Mouse (Mus musculus): ENCODE measurements around the gene Atp6v1a.
A peak's percentile ranks its signal among the peaks of the same experiment; 100 is the strongest.

The Atp6v1a gene

GRCm38 (mm10) chr16:44138377-44138978 is 1.0 kb downstream of the Atp6v1a start:
- DNase-seq (ENCODE audit: low spot score in 2 of 2) = peak; percentile 7 to 46

GRCm38 (mm10) chr16:44136511-44137021 is 2.9 kb downstream of the Atp6v1a start:
- no peak for DNase-seq (ENCODE audit: low spot score in 2 of 2)

- no peak for DNase-seq (ENCODE audit: low spot score in 2 of 2)
Measured at GRCm38 (mm10) chr16:44133187-44133586, 6.3 kb downstream of the Atp6v1a start.

- DNase-seq (ENCODE audit: low spot score in 2 of 2) = no peak
Measured at GRCm38 (mm10) chr16:44132300-44132699, 7.2 kb downstream of the Atp6v1a start.

DNA sequence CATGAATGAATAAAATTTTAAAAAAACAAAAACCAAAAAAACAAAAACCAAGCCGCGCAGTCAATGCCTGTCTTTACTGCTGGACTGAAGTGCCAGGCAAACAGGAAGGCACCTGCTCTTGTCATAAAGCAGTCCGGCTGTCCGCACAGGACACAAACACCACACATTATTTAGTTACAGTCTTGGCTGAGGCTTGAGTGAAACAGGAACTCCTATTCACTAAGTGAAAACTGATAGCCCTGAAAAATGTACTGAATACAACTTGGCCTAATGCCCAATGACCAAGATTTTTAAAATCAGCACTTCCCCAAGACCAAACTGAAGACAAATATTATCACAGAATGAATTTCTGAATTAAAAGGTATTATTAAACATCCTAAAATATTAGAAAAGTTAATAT is 13.1 kb downstream of the Atp6v1a start:
- DNase-seq (ENCODE audit: low spot score in 2 of 2) = no peak

- DNase-seq (ENCODE audit: low spot score in 2 of 2) = no peak
Measured at GRCm38 (mm10) chr16:44125436-44125835, 14.1 kb downstream of the Atp6v1a start.

- DNase-seq (ENCODE audit: low spot score in 2 of 2) = no peak
Measured at GRCm38 (mm10) chr16:44124713-44125112, 14.8 kb downstream of the Atp6v1a start.

- DNase-seq (ENCODE audit: low spot score in 2 of 2) = no peak
Measured at GRCm38 (mm10) chr16:44123786-44124185, 15.7 kb downstream of the Atp6v1a start.

DNA sequence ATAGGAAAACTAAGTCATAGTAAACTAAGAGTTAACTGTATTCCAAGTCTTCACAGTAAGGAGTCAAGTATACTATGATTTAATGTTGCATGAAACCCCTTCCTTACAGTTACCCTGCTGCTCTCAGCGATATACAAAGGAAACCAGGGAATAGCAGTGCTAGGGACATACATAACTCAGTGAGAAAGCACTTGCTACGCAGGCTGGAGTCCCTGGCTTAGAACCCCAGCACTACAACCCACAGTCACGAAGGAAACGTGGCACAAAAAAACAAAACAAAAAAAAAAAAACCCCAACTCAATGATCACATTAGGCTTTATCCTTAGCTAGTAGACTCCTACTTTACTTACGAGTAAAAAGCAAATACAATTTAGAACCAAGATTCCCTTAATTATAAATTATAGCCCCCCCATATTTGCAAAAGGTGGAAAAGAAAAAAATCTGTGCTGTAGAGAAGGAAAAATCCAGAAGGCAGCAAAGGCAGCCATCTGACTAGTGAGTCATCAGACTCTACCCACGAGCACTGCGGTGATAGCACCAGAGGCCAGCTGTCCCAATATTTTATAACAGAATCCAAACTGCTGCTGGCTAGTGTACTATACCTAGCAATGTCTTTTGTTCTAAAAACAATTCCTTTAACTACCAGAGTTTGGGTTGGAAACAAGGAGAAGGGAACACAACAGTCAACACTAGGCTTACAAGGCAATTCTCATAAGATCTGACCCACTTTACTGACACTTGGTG is 16.4 kb downstream of the Atp6v1a start:
- no peak for DNase-seq (ENCODE audit: low spot score in 2 of 2)

DNA sequence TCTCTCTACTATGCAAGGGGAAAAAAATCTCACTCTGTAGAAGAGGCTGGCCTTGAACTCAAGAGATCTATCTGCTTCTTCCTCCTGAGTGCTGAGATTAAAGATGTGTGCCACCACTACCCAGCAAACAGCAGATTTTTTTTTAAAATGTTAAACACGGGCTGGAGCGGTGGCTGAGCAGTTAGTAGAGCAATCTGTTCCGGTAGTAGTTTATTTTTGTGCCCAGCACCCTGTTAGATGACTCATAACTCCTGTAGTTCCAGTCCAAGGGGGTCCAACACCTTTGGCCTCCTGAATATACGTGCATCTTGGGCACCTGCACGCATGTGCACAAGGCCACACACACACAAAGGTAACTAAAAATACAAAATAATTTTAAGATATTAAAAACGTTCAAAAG is 16.9 kb downstream of the Atp6v1a start:
- DNase-seq (ENCODE audit: low spot score in 2 of 2) = no peak

DNA sequence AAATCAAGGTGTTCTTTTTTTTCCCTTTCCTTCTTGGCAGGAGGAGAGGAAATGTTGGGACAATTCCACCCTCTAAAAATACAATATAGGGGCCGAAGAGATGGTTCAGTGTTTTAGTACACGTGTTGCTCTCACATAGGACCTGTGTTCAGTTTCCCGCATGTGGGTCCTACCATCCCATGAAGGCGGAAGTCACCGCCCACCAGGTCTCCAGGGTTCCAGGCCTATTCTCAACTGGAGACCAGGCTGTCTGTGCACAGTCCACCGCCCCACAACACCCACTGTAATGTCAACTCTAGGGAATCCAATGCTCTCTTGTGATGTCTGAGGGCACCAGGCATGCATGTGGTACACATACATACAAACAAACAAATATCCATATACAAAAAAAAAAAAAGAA is 17.4 kb downstream of the Atp6v1a start:
- DNase-seq (ENCODE audit: low spot score in 2 of 2) = no peak

GRCm38 (mm10) chr16:44119753-44120501 is 19.6 kb downstream of the Atp6v1a start:
- no peak for DNase-seq (ENCODE audit: low spot score in 2 of 2)

DNA sequence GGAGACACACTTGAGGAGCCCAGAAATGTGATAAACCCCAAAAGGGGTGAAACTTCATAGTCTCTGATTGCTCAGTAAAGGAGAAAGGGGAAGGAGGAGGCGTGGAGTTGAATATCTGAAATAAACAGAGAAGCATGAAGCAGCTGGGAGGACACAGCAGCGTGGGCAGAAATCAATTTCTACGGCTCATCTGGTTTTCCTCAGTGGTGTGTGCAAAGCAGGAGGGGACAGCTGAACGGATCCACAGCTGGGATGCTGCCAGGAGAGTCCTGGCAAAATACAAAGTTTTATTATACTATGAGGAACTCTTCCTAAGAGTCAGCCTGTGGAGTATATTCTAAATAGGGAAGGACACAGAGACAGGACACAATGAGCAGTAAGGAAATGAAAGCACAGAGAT is 30.5 kb downstream of the Atp6v1a start:
- DNase-seq (ENCODE audit: low spot score in 2 of 2) = no peak

DNA sequence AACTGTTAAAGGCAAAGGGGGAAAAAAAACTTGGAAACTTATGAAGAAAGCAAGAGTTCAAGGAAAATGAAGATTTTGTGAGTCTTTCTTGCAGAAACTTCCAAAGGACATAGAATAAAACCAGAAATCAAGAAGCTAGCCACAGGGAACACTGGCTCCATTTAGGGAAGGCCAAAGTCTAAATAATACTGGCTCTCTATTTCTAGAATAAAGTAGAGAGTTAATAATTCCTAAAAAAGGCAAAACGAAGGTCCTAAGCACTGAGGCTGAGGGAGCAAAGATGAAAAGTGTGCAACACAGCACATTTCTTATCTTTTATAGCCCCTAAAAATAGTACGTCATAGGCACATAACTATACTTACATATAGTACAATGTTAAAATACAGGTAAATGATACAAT is 34.3 kb downstream of the Atp6v1a start:
- no peak for DNase-seq (ENCODE audit: low spot score in 2 of 2)

GRCm38 (mm10) chr16:44103806-44104766 is 35.4 kb downstream of the Atp6v1a start:
- no peak for DNase-seq (ENCODE audit: low spot score in 2 of 2)

DNA sequence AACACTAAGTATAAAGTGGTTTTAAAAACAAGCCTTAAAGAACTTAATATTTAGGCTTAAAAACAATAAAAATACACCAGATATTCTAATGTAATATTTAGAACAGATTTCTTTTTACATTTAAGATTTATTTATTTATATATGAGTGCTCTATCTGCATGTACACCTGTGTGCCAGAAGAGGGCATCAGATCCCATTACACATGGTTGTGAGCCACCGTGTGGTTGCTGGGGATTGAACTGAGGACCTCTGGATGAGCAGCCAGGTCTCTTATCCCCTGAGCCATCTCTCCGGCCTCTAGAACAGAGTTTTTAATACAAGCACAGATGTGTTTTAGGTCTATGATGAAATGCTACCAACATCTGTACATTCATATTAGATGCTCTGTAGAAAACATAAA is 36.6 kb downstream of the Atp6v1a start:
- no peak for DNase-seq (ENCODE audit: low spot score in 2 of 2)

DNA sequence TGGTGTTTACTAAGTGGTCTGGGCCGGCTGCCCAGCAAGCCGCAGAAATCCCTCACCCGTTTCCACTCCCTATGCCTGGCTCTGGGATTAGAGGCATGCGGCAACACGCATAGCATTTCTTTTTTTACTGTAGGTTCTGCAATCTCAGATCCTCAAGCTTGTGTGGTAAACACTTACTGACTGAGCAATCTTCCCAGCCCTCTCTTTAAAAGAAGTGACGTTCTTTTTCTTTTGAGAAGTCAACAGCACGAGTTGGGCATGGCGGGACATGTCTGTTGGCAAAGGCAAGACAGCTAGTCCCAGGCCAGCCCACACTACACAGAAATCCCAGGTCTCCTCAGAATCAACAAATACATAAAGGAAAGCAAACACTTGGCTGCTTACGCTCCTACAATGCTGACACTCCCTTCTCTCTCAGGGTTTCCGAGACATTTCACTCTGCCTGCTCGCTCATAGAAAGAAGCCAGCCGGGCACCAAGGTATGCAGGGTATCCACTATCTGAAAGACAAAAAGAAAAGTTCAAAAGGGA is 38.3 kb downstream of the Atp6v1a start:
- no peak for DNase-seq (ENCODE audit: low spot score in 2 of 2)

DNA sequence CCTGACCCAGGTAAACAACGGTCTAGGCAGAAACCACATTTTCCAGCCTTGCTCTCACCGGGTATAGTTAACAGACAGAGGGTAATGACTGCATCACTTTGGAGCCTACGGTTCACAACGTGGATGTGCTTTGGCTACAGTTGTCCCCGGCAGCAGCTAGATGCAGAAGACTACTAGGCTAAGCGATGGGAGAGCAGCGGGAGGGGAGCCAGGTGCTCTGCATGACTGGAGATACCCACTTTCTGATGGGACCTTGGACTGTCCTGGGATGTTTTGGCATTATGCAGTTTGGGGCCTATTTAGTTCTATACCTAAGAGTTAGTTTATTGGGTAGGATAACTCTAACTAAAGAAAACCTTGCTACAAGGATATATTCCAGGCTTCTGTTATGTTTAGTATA is 40.1 kb downstream of the Atp6v1a start:
- no peak for DNase-seq (ENCODE audit: low spot score in 2 of 2)

DNA sequence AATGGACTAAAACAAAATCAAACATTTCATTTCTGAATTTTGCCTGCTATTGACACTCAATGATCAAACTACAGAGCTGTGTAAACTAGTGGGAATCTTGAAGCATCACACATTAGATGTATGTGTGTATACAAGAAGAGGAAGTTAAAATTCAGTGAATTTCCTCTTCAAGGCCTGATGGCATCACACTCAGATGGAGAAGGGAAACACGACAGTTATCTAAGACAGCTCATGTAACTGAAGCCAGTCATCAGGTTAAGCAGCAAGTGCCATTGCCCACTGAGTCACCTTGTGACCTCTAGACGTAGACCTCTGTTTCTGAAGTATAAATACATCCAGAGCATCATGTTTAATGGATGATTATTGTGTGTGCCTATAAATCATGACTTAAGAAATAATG is 51.9 kb downstream of the Atp6v1a start:
- DNase-seq (ENCODE audit: low spot score in 2 of 2) = no peak

DNA sequence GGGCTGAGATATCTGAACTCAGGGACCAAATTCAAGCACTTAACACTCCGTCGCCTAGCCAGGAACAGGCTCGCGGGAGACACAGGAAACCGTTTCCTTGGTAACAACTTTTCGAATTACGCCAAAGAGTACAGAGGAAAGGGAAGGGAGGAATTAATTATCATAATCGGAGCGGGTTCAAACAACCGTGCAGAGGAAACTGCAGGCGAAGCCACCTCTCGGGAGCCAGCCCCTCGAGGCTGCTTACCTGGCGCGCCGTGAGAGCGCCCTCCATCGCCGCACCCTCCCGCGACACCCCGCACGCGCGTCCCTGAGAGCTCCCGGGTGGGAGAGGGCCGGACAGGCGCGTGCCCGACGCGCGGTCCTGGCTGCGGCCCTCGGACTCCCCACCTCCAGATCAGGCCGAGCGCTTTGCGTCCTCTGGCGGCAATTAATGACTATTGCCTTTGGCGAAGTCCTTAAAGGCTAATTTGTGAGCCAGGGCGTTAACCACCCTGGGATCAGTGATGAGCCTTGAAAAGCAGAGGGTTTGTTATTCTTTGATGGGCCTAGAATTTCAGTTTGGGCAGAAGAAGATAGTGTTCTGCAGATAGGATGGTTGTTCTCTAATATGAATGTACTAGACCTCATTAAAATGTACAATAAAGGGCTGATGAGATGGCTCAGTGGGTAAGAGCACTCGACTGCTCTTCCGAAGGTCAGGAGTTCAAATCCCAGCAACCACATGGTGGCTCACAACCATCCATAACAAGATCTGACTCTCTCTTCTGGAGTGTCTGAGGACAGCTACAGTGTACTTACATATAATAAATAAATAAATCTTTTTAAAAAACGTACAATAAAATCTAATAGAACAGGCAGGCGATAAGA is 76.2 kb downstream of the Atp6v1a start, which contains the start of gene Gramd1c:
Gene Gramd1c, minus strand, starts transcription at position 321 of the 870 bp plus-strand sequence.
- DNase-seq (ENCODE audit: low spot score in 2 of 2) = peak; percentile 6 to 27

Data from thymus, postnatal 10 days (tissue).